Mouse (Mus musculus): Measurements from ENCODE around the gene Fam222b. TPM values are rescaled to one million over a fixed set of nuclear protein-coding genes. Genes with fewer than 3 reads are reported as not detected.

Fam222b gene
- 10 to 100 TPM; 41.9 to 50.7 TPM for total RNA-seq (2023)

DNA sequence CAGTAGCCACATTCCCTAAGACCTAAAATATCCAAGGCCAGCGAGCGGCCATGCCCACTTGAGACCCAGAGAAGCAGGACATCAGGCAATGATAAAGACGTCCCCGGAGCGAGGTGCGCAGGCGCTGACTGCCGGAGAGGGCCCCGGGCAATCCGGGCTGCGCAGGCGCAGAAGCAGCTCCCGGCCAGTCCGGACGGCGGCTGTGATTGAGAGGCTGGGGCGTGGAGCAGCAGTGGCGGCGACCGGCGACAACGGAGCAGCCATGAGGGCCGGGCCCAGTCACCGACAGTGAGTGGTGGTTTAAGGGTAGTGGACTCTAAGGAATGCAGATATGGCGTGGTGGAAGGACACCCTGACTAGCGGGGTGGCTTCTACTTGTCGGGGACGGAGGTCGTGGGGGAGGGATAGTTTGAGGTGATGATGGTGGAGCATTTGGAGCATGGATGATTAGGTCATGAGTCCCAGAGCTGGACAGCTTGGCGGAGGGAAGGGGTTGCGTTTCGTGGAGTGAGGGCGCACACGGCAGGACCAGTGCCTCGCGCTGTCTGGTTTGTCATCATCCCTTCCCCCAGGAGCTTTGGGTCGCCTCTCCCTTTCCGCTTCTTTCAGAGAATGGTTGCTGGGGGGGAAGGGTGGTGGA lies at the start of gene Fam222b:
Gene Fam222b, plus strand, starts transcription at position 157 of the 640 bp plus-strand sequence.

DNA sequence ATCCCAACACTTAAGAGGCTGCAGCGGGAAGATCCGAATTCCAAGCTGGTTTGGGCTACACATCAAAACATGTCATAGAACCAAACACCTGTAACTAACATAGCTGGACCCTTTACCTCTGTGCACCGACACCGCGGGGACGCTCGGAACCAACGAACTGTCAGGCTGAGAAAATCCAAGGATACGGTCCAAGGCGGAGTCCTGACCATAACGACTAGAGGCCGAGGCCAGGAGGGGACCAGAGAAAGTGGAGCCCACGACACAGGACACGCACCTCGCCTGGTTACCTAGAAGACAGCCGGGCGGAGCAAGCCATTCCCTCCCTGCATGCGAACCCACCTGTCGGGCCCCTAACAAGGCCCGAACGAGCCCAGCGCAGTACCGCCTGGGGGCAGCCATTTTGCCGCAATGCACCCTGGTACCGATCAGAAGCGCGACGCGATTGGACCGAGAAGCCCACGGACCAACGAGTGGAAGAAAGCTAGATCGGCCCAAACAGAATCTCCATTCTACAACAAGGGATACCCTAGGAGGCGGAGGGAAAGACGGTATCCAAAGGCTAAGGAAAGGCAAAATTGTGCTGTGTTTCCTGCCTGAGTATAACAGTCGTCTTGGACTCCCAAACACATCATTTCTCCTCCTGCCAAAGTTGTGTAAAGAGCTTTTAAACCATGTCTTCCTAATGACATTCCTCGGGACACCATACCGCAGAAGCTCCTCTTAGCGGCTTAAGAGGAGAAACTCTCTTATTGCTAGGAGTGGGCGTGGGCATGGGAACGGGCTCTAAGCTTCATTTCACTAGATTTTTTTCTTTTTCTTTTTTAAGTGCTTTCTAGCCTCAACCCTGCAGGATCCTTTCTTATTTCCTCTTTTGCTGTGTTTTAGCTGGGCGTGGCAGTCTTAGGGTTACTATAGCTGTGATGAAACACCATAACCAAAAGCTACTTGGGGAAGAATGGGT lies 14.2 kb upstream of the Fam222b start, which contains the start of gene Eral1:
Gene Eral1, minus strand, starts transcription at position 423 of the 961 bp plus-strand sequence.

DNA sequence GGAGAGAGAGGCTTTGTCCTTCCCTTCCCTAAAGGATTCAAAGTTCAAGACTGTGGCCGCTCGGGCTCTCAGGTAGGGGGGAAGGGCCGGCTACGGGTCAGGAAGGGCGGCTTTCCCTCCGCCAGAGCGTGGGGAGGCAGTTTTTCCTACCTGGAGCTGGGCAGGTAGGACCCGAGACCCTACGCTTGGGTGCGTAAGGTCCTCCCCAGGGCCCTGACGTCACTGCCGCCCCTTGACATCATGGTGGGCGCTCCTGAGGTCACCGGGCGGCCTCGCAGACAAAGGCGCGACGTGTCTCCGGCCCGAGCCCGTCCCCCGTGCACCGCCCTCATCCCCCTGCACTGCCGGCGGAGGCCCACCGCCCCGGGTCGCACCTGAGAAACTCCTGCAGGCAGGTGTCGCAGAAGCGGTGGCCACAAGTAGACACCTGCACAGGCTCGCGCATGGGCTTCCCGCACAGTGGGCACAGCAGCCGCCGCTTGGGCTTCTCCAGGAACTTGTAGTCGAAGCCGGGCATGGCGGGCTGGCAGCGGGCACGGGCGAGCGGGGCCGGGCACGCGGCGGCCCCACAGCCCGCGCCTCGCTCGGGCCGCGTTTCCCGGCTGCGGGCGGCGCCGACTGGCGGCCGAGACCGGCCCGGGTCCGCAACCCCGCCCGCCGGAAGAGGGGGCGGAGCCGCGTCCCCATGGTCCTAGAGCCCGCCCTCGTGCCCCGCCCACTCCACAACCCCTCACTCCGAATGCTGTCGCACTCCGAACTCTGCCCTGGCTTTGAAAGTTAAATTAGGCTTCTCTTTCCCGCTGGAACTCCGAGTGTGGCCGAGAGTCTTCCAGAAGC lies 70.7 kb downstream of the Fam222b start, which contains the start of gene Traf4:
Gene Traf4, minus strand, starts transcription at position 666 of the 837 bp plus-strand sequence.

DNA sequence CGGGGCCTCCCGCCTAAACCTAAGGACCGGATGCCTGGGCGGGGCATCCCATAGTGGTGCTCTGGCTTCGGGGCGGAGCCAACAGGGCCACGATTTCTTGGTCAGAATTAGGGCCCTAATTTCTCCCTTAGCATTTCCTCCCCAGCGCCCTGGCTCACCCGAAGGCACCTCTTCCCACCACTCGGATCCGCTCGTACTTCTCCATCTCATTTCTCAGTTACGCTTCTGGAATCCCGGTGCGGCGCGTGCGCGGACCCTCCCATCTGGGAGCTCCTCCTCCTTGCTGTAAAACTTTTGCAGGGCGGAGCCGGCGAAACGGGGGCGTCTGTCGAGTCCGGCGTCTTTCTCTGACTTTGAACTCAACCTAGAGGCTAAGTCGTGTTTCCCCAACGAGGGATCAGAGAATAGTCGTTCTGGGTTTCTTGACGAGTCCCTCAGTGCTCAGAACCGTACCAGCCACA lies 82.0 kb downstream of the Fam222b start, which contains the start of the genes Nek8 and Tlcd1:
Gene Nek8, minus strand, starts transcription at position 274 of the 461 bp plus-strand sequence.
Gene Tlcd1, plus strand, starts transcription at position 310 of the 461 bp plus-strand sequence.

DNA sequence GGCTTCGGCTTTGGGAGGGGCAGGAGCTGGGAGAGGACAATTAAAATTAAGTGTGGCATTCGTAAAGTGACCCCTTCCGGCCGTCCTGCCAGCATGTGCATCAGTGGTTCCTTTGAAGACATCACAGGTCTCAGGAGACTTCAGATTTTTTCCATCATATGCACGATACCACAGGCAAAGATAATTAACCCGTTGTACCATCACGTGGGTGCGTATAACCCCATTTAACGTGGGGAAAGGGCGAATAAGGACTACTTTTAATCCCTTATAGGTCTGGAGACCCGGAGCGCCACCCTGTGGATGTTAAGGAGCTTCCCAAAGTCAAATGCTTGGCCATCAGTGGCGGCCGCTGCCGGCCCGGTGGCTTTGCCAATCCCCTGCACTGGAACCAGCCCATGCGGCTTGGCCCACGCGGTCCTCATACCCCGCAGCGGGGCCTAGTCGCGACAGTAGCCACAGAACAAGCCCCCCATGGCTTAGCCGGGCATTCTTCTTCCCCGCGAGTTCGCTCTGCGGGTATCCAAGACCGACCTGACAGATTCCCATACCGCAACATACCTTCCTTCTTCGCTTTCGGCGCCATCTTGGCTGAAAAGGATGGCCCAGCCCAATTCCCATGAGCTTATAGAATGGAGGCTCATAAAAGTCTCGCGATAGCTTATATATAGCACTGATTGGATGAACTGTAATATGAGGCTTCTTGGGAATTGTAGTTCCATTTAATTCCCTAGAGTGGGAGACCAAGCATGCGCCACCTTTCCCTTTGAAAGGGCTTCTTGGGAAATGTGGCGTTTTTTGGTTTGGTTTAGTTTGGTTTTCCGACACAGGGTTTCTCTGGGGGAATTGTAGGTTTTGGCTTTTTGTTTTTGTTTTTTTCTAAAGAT lies 88.7 kb downstream of the Fam222b start, which contains the start of gene Rpl23a:
Gene Rpl23a, minus strand, starts transcription at position 624 of the 884 bp plus-strand sequence.

DNA sequence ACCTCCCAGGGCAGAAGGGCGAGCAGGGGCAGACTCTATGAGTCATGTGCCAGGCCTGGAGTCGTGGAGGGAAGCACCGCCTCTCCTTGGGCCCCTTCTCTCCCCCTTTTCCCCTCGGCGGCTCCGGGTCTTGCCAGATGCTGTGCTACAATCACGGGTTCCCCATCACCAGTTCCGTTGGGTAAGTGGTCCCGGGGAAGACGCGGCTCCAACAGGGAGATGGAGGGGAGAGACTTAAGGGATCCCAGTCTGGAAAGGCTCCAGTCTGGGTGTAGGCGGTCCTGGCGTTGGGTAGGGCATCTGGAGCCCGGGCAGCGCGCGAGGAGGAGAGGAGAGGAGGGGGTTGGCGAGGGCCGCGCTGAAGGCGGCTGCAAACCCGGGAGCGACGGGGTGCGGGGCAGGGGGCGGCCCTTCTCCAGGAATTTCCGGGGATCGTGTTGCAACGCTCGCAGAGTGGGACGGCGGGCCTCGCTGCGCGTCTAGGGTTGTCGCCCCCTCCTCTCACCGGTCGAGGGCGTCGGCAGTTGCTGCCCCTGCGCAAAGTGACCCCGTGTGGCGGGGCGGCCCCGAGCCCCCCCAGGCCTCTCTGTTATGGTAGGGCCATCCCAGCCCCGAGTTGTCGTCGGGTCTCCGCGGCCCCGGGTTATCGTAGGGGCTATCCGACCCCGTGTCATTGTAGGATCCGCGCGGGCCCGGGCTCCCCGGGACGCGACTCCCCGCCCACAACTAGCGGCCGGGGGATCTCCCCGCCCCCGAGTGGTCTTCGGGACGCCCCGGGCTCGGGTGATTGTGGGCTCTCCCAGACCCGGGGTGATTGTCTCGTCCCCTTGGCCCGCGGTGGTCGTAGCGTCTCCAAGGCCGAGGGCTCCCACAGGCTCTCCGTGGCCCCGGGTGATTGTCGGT lies 94.1 kb downstream of the Fam222b start, which contains the start of gene Rab34:
Gene Rab34, plus strand, starts transcription at position 100 of the 903 bp plus-strand sequence.

DNA sequence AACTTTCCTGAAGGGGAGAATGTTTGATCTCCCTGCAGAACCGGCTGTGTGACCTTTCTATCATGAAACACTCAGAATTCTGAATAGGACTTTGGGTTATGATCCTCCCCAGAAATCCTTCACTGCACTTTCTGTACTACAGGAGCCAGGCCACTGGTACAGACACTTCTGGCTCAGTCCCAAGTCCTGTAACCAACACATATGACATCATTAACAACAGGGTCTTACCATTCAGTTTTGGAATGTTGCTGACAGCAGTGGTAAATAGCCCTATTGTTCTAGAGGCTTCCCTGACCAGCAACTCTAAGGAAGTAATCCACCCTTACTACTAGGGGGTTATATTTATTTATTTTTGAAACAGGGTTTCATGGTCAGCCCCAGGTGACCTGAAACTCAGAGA lies 98.7 kb downstream of the Fam222b start, which contains the start of gene Proca1:
Gene Proca1, plus strand, starts transcription at position 280 of the 400 bp plus-strand sequence.

Other genes with a start within 250 kb of the Fam222b start
- not detected for gene Pipox, start 200.6 kb upstream of the Fam222b start, total RNA-seq (2023)
- not detected for gene Sez6, start 163.9 kb upstream of the Fam222b start, total RNA-seq (2023)
- 10 to 100 TPM; 80.1 to 87.9 TPM for gene Phf12, start 111.9 kb upstream of the Fam222b start, total RNA-seq (2023)
- 1 to 10 TPM; 3.0 to 3.5 TPM for gene Dhrs13, start 62.4 kb upstream of the Fam222b start, total RNA-seq (2023)
- gene Flot2, start 56.7 kb upstream of the Fam222b start, total RNA-seq (2023), result 100 to 1,000 TPM; 133 to 140 TPM
- gene Eral1, start 14.3 kb upstream of the Fam222b start, total RNA-seq (2023), result 10 to 100 TPM; 15.4 to 16.7 TPM
- gene Traf4, start 70.9 kb downstream of the Fam222b start, total RNA-seq (2023), result 1 to 10 TPM; 6.3 to 8.1 TPM
- gene Nek8, start 82.0 kb downstream of the Fam222b start, total RNA-seq (2023), result 1 to 10 TPM; 4.3 to 7.2 TPM
- gene Tlcd1, start 82.1 kb downstream of the Fam222b start, total RNA-seq (2023), result 1 to 10 TPM; 6.0 to 7.4 TPM
- gene Rpl23a, start 88.9 kb downstream of the Fam222b start, total RNA-seq (2023), result 1,000 to 10,000 TPM; 1,117 to 1,118 TPM
- under 1 TPM in 1 of 2 experiments, not detected in 1; 0.46 TPM for gene Rab34, start 93.8 kb downstream of the Fam222b start, total RNA-seq (2023)
- gene Proca1, start 98.7 kb downstream of the Fam222b start, total RNA-seq (2023), result 1 to 10 TPM; 1.1 to 1.3 TPM
- 10 to 100 TPM; 42.7 to 43.7 TPM for gene Sdf2, start 151.1 kb downstream of the Fam222b start, total RNA-seq (2023)
- 10 to 100 TPM; 40.2 to 42.4 TPM for gene Supt6, start 151.3 kb downstream of the Fam222b start, total RNA-seq (2023)
- gene 2610507B11Rik, start 167.1 kb downstream of the Fam222b start, total RNA-seq (2023), result 10 to 100 TPM; 60.2 to 60.8 TPM
- gene BC030499, start 196.2 kb downstream of the Fam222b start, total RNA-seq (2023), result under 1 TPM; 0.26 to 0.68 TPM
- 10 to 100 TPM; 61.7 to 63.1 TPM for gene Spag5, start 206.9 kb downstream of the Fam222b start, total RNA-seq (2023)
- gene Aldoc, start 228.3 kb downstream of the Fam222b start, total RNA-seq (2023), result 1 to 10 TPM; 2.6 to 3.6 TPM
- 10 to 100 TPM; 37.7 to 40.2 TPM for gene Pigs, start 233.8 kb downstream of the Fam222b start, total RNA-seq (2023)
- 100 to 1,000 TPM; 106 to 112 TPM for gene Unc119, start 248.8 kb downstream of the Fam222b start, total RNA-seq (2023)